Mouse (Mus musculus) erythroblast, embryonic 14.5 days (primary cell): ENCODE measurements at regions not wholly inside any gene's neighbourhood (a gene's known extent, or its start where the extent isn't known, plus 50 kb on each side); places are given as distances from the start of the nearest gene placed in this dataset.

Experiments
- GATA1 ChIP-seq: IDR thresholded peaks from 2 replicates; pipeline ENCODE4 v1.6.1; 2012; ENCODE audit warnings: low read length, inconsistent platforms, mixed read lengths
- TAL1 ChIP-seq: IDR thresholded peaks from 3 replicates; pipeline ENCODE4 v1.6.1; 2012; ENCODE audit warnings: low read length, inconsistent platforms, mixed read lengths

- TF ChIP-seq GATA1 (no peak), TAL1 (no peak)
Measured at GRCm38 (mm10) chr3:130887540-130888312, 157.5 kb upstream of the Rpl34 start.
